Mouse (Mus musculus) heart, adult 2 months (tissue): ENCODE results near the gene Uckl1.

Experiments
- CTCF ChIP-seq: fragments of 200-600 bp; IDR thresholded peaks from 2 replicates; pipeline ENCODE4 v1.8.1; 2022; ENCODE audit warnings: antibody characterized with exemption, mild to moderate bottlenecking, moderate library complexity
- POLR2A ChIP-seq: fragments of 200-500 bp; IDR thresholded peaks from 2 replicates; pipeline ENCODE4 v1.6.1; 2011; ENCODE audit warnings: mild to moderate bottlenecking, low read depth, low read length, control low read depth; ENCODE audit not compliant: insufficient read depth

DNA sequence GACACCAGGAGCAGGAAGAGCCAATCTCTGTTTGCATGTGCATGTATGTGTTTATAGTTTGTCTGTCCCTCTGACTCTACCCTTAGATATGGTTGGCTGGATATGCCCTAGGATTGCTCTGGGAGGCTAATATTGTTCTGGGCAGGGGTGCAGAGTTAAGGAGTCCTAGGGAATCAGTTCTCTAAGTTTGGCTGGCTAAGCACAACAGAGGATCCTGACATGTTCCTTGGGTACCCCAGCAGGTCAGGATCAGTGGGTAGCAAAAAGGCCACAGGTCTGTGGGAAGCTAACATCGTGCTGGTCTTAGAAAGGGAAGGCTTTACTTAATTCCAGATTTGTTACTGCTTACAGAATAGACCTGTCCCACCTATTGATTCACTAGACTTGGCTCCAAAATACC lies 5.0 kb downstream of the Uckl1 start:
- no peak for TF ChIP-seq CTCF
- no peak for TF ChIP-seq POLR2A
